Comparison of ENCODE assay signal across 8 mouse cellular contexts in genomic region chr8:71371236-71371848, GRCm38 (mm10). TPM values are rescaled to one million over a fixed set of nuclear protein-coding genes. Genes with fewer than 3 reads are reported as not detected.
A peak's percentile ranks its signal among the peaks of the same experiment; 100 is the strongest.
DNase-seq lines count a peak whose midpoint lies in the region; ATAC-seq lines count a peak whose summit lies in the region.

Gene Ocel1, plus strand, starts transcription at chr8:71371298.

- intact Hi-C loops in gastrocnemius, postnatal 14 days (cut with DNase I; ENCODE audit: low total_unique reads) = loop anchor here (5.0 to 10.0 kb wide), 2 partner anchors 36 to 93 kb away; partner anchors contain the start of genes Abhd8, Ankle1, Dda1 and Mrpl34
- intact Hi-C loops in left cerebral cortex, postnatal 10 days (cut with DNase I) = no loop called here

- ATAC-seq in inflammation-experienced regulatory T-cells, adult 6 months = peak; percentile 81
- peak; percentile 79 for ATAC-seq in megakaryocyte-erythroid progenitor cell, adult 5-6 weeks (replicated peaks; ENCODE audit: low FRiP score, low TSS enrichment, poor library complexity, severe bottlenecking)

- peak; percentile 96 for DNase-seq in adipocyte (ENCODE audit: low spot score)
- peak; percentile 99 for DNase-seq in embryo, embryonic 10 days (ENCODE audit: low spot score)
- peak; percentile 97 for DNase-seq in gastrocnemius, postnatal 14 days
- peak; percentile 95 to 99 for DNase-seq in left cerebral cortex, postnatal 10 days (ENCODE audit: extremely low spot score in 1 of 2, low spot score in 2 of 2)
- DNase-seq in right cerebral cortex, postnatal 25 days = peak; percentile 98
- peak; percentile 96 for DNase-seq in urinary bladder, postnatal 4 days (ENCODE audit: low spot score in 2 of 2)

RNA-seq across cellular contexts. Expression of gene Ocel1, which starts in this region (rescaled TPM):
- total RNA-seq in gastrocnemius, postnatal 14 days (2021) = 1 to 10 TPM; 5.9 to 7.5 TPM
- 1 to 10 TPM; 3.3 to 4.7 (median 4.5) TPM for polyA plus RNA-seq in inflammation-experienced regulatory T-cells, adult 6 months (2017; shearing (Covaris generic))
- 10 to 100 TPM; 17.1 to 21.3 TPM for total RNA-seq in left cerebral cortex, postnatal 10 days (2021)
- 6.4 and 7.4 TPM in 2 replicates for total RNA-seq in megakaryocyte-erythroid progenitor cell, adult 5-6 weeks (2014; fragmentation: Nextera tagmentation)
- total RNA-seq in megakaryocyte-erythroid progenitor cell, adult 5-6 weeks (2017) = 8.1 and 13.8 TPM in 2 replicates

Comparison
In these comparisons a context has a peak if more than half of its experiments do, and no peak if none do; other contexts are left out.
1. Peak in every context shown above with its lines: DNase-seq and ATAC-seq.